Mouse (Mus musculus) intestine, postnatal 0 days (tissue): Measurements from ENCODE around the gene Hs1bp3. TPM values are rescaled to one million over a fixed set of nuclear protein-coding genes. Genes with fewer than 3 reads are reported as not detected.

Experiments
- ATAC-seq: fragments of 200-750 bp; cut with Nextera tagmentation; 2 replicates; pipeline ENCODE4 v1.8.0; 2017; ENCODE audit warnings: mild to moderate bottlenecking, moderate TSS enrichment, moderate library complexity
- H3K27ac ChIP-seq: fragments of 300-500 bp; sonication (generic); 2 replicates; pipeline ENCODE4 v1.5.1; 2014; ENCODE audit warnings: mild to moderate bottlenecking, low read depth, low read length, moderate library complexity
- H3K27me3 ChIP-seq: fragments of 300-500 bp; sonication (generic); replicated peaks from 2 replicates; pipeline ENCODE4 v1.6.1; 2014; ENCODE audit warnings: low read length, mixed read lengths; ENCODE audit not compliant: control insufficient read depth, insufficient read depth
- H3K36me3 ChIP-seq: fragments of 300-500 bp; sonication (generic); 2 replicates; pipeline ENCODE4 v1.6.1; 2014; ENCODE audit warnings: mild to moderate bottlenecking, moderate library complexity; ENCODE audit not compliant: control insufficient read depth, insufficient read depth
- H3K4me1 ChIP-seq: fragments of 300-500 bp; sonication (generic); replicated peaks from 2 replicates; pipeline ENCODE4 v1.6.1; 2014; ENCODE audit warnings: antibody characterized with exemption, low read length, mixed read lengths; ENCODE audit not compliant: control insufficient read depth, insufficient read depth
- H3K4me2 ChIP-seq: fragments of 300-500 bp; sonication (generic); replicated peaks from 2 replicates; pipeline ENCODE4 v1.6.1; 2014; ENCODE audit warnings: low read depth, mild to moderate bottlenecking, moderate library complexity
- H3K4me3 ChIP-seq: fragments of 300-500 bp; sonication (generic); 2 replicates; pipeline ENCODE4 v1.5.1; 2014; ENCODE audit warnings: low read depth, low read length
- H3K9ac ChIP-seq: fragments of 300-500 bp; sonication (generic); 2 replicates; pipeline ENCODE4 v1.6.1; 2014; ENCODE audit warnings: mild to moderate bottlenecking, low read depth, low read length
- H3K9me3 ChIP-seq: fragments of 300-500 bp; sonication (generic); 2 replicates; pipeline ENCODE4 v1.6.1; 2016; ENCODE audit warnings: mixed run types; ENCODE audit not compliant: control insufficient read depth
- CTCF ChIP-seq: sonication (generic); IDR thresholded peaks from 2 replicates; pipeline ENCODE4 v1.5.1; 2016; ENCODE audit warnings: low read depth, mild to moderate bottlenecking, control low read depth, antibody characterized with exemption, moderate library complexity
- WGBS: fragments of 180-500 bp; shearing (Covaris S2); extraction: QIAGEN DNeasy Blood & Tissue Kit; methylation state at CpG from one replicate; pipeline ENCODE4 v1.1.7; 2014; 5-methylcytosine and 5-hydroxymethylcytosine counted together
- polyA plus RNA-seq: library from polyadenylated mRNA; unstranded; fragments of >200 nt; fragmentation: Nextera tagmentation; extraction: Ambion mirVana; gene quantifications from 2 replicates; pipeline ENCODE4 v1.2.1, GENCODE M21; 2015

Gene Hs1bp3
- polyA plus RNA-seq, 1 experiment from 2014 or later = 20.5 TPM

- peaks cover 11% of the 10 kb centered on the region; the same call in 1 of the 2 replicates for H3K4me1 ChIP-seq
- no peaks in the 10 kb centered on the region for H3K36me3 ChIP-seq
- H3K4me3 ChIP-seq = no peak overlapping the region
- WGBS = 51% methylated on average over 7 of the region's 7 CpGs
- TF ChIP-seq CTCF = no peak
- H3K27me3 ChIP-seq = no peaks in the 10 kb centered on the region
- no peak overlapping the region for H3K4me2 ChIP-seq
- no peak overlapping the region for H3K9ac ChIP-seq
- ATAC-seq = peak; percentile 50; the same call in 1 of the 2 replicates
- peak overlapping the region; percentile 92 for H3K27ac ChIP-seq
- H3K9me3 ChIP-seq = no peaks in the 10 kb centered on the region
These were observed 59.4 kb downstream of the Hs1bp3 start for GRCm38 (mm10) chr12:8372511-8373180.

GRCm38 (mm10) chr12:8373741-8374140, 60.5 kb downstream of the Hs1bp3 start:
- Histone ChIP-seq H3K36me3 (no peaks in the 10 kb centered on the region), H3K4me1 (peaks cover 13% of the 10 kb centered on the region; the same call in 1 of the 2 replicates), H3K9me3 (no peaks in the 10 kb centered on the region), H3K27ac (no peak overlapping the region), H3K4me2 (no peak overlapping the region), H3K9ac (no peak overlapping the region), H3K4me3 (no peak overlapping the region), H3K27me3 (no peaks in the 10 kb centered on the region)
- 79% methylated on average over 5 of the region's 5 CpGs for WGBS
- no peak for TF ChIP-seq CTCF
- no peak for ATAC-seq

GRCm38 (mm10) chr12:8377169-8377568, 63.9 kb downstream of the Hs1bp3 start:
- WGBS = 77% methylated on average over 1 of the region's 1 CpGs
- Histone ChIP-seq H3K9me3 (no peaks in the 10 kb centered on the region), H3K36me3 (no peaks in the 10 kb centered on the region), H3K4me3 (no peak overlapping the region), H3K4me2 (no peak overlapping the region), H3K9ac (no peak overlapping the region), H3K4me1 (peaks cover 15% of the 10 kb centered on the region; the same call in 1 of the 2 replicates), H3K27me3 (no peaks in the 10 kb centered on the region), H3K27ac (no peak overlapping the region)
- no peak for ATAC-seq
- TF ChIP-seq CTCF = no peak

GRCm38 (mm10) chr12:8377955-8378620, 64.9 kb downstream of the Hs1bp3 start:
- no peak for ATAC-seq
- H3K27me3 ChIP-seq = no peaks in the 10 kb centered on the region
- peaks cover 9% of the 10 kb centered on the region; the same call in 1 of the 2 replicates for H3K4me1 ChIP-seq
- H3K4me3 ChIP-seq = no peak overlapping the region
- H3K4me2 ChIP-seq = no peak overlapping the region
- H3K36me3 ChIP-seq = no peaks in the 10 kb centered on the region
- H3K27ac ChIP-seq = no peak overlapping the region
- no peak overlapping the region for H3K9ac ChIP-seq
- WGBS = 74% methylated on average over 9 of the region's 9 CpGs
- TF ChIP-seq CTCF = no peak
- no peaks in the 10 kb centered on the region for H3K9me3 ChIP-seq

- H3K27ac ChIP-seq = no peak overlapping the region
- WGBS = 36% methylated on average over 8 of the region's 8 CpGs
These were observed 66.7 kb downstream of the Hs1bp3 start for GRCm38 (mm10) chr12:8379795-8380521.

GRCm38 (mm10) chr12:8380944-8381343, 67.7 kb downstream of the Hs1bp3 start:
- no peak for TF ChIP-seq CTCF

More at GRCm38 (mm10) chr12:8379795-8380521, 66.7 kb downstream of the Hs1bp3 start:
- ATAC-seq = peak; percentile 84
- Histone ChIP-seq H3K4me2 (no peak overlapping the region), H3K27me3 (no peaks in the 10 kb centered on the region), H3K4me3 (no peak overlapping the region), H3K4me1 (peaks cover 9% of the 10 kb centered on the region; the same call in 1 of the 2 replicates), H3K9ac (no peak overlapping the region), H3K36me3 (no peaks in the 10 kb centered on the region), H3K9me3 (no peaks in the 10 kb centered on the region)
- TF ChIP-seq CTCF = no peak

More at GRCm38 (mm10) chr12:8380944-8381343, 67.7 kb downstream of the Hs1bp3 start:
- Histone ChIP-seq H3K4me1 (peaks cover 9% of the 10 kb centered on the region; the same call in 1 of the 2 replicates), H3K27ac (no peak overlapping the region), H3K27me3 (no peaks in the 10 kb centered on the region), H3K4me2 (no peak overlapping the region), H3K9me3 (no peaks in the 10 kb centered on the region), H3K36me3 (no peaks in the 10 kb centered on the region), H3K9ac (no peak overlapping the region), H3K4me3 (no peak overlapping the region)
- 75% methylated on average over 9 of the region's 9 CpGs for WGBS
- no peak for ATAC-seq
